Mouse (Mus musculus) spleen, postnatal 10 days (tissue): Measurements from ENCODE around the gene Dkkl1.

ENCODE experiments used
- DNase-seq, 2 experiments: peaks; one replicate each; pipeline ENCODE4 v3.0.0; 2021 to 2022; ENCODE audit warnings: low spot score in 2 of 2

The Dkkl1 gene

DNA sequence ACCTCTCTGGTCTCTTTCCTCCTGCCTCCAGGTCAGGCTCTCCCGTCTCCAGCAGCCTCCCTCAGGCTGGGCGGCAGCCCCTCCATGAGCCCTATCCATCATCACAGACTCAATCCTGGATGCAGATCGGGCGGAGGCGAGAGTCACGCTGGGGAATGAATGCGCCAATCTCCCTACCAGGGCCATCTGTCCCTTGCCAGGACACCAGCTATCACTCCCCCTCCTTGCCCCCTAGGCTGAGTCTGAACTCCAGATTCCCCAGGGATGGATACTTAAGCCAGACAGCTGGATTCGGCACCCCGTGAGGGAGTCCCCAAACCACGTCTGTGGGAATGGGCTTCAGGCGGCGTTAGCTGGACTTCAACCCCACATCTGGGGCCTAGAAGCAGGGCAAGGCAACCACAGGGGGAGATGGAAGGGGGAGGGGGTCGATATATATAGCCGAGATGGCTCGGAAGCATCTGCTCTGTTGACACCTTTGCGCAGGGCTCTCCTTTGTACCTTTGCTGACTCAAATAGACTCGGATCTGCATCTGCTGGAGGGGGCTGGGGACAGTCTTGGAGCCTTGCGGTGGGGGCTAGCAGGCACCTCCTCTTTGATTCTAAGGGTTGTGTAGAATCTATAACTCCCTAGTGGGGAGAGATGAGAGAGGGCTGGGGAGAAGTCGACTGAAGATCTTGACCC, 44.0 kb downstream of the Dkkl1 start:
- DNase-seq = no peak

DNA sequence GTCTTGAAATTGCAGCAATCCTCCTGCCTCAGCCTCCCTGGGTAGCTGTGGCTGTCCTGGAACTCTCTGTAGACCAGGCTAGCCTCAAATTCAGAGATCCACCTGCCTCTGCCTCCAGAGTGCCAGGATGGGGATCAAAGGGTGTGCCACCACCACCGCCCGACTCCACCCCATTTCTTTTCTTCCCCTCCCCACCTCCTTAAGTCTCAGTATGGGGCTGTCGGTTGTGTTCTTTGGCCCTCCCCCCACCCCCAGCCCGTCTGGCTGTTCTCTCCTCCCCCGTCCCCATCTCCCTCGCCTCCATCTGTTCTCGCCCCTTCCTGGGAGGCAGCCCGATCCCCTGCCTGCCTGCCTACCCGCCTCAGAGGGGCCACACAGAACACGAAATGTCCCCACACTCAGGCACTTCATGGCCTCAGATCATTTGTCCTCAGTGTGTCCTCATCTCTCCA, 45.0 kb downstream of the Dkkl1 start:
- no peak for DNase-seq

DNA sequence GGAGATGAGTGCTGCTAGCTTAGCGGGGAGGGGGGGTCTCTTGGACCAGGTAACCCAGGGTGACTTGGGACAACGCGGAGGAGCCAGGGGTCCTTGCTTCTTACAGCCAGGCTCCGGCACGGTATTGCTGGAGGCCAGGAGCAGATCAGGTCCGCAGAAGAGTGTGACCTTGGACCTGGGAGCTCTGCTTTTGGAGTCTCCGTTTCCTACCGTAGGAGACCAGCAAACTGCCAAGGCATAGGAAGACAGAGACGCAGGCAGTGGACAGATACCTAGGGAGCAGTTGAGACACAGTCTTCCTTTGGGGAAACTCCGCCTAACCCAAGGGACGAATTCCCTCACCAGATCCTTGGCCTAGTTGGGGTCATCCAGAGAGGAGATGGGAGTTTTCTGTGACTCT, 46.2 kb downstream of the Dkkl1 start:
- DNase-seq = no peak

DNA sequence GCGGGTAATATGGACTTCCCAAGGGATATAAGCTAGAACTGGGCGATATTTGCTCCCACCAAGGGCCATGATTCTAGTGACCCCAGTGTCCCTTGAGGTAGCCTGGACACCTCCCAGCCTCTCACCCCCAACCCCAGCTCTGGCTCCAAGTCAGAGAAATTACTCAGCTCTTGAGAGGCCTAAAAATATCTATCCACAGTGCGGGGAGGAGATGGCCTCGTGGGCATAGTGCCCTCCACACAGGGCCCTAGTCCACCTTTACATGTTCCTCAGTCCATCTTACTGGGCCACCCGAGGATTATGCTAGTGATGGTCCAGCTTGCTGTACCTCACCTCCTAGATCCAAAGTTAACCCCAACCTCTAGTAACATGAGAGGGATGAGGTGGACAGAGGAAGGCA, 47.1 kb downstream of the Dkkl1 start:
- DNase-seq = no peak

DNA sequence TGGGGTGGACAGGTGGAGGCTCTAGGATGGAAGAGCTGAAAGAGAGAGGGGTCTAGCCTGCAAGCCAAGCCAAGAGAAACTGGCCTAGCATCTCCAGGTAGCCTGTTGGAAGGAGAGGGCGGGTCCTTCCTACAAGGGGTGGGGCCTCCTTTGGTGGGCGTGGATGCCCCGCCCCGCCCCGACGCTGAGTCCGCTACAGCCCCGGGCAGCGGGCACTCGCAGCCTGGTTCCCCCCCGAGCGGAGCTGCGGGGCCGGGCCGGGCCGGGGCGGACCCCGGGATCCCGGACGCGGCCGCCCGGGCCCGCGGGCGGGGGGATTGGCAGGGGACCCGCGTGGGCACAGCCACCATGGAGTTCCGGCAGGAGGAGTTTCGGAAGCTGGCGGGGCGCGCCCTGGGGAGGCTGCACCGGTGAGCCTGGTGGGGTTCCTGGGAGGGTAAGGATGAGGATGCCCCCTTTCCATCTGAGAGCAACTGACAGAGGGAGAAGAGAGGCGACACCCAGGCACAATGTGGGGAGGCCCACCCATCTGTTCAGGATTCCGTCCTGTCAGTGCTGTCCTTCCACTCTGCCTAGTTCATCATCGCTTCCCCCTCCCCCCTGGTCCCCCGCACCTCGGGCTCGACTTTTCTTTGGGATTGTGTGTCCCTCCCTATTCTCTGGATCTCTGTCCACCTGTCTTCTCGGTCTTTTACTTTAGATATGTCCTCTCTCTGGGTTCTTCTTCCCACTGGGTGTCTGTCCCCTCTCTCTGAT, 48.0 kb downstream of the Dkkl1 start, which contains the start of gene Slc17a7:
Gene Slc17a7, plus strand, starts transcription at position 215 of the 756 bp plus-strand sequence.
- peak in 1 of 2 experiments; percentile 46 for DNase-seq

DNA sequence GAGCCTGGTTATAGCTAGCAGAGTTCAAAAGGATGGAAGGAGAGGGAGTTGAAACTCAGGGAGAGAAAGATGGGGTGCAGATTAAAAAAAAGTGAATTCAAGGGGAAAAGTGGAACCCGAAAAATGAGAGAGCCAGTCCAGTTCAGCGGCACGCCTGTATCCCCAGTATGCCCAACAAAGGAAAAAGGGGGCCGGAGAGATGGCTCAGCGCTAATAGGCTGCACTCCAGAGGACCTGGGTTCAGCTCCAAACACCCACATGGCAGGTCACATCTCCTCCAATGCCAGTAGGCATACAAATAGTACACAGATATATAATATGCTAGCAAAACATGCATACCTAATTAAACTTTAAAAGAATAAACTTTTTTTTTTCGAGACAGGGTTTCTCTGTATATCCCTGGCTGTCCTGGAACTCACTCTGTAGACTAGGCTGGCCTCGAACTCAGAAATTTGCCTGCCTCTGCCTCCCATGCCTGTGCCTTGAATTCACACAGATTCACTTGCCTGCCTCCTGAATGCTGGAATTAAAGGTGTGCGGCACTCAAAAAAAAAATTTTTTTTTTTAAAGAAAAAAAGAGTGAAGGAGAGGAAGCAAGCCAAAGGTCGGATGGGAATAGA, 48.8 kb downstream of the Dkkl1 start:
- no peak for DNase-seq

DNA sequence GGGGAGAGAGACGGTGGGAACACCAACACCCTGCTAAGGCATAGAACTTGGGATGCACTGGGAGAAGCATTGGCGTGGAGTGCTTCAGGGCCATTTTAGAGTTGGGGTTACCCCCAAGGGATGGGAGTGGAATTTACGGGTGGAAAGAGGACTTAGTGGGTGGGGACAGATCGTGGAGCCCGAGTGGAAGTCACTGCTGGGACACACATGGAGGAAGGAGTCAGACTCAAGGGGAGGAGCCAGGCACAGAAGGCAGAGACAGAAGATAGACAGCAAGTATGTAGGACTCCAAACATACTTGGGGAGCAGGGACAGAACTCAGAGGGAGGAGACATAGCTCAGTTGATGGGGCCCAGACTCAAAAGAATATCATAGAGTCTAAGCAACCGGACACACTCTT, 49.4 kb downstream of the Dkkl1 start:
- DNase-seq = no peak

DNA sequence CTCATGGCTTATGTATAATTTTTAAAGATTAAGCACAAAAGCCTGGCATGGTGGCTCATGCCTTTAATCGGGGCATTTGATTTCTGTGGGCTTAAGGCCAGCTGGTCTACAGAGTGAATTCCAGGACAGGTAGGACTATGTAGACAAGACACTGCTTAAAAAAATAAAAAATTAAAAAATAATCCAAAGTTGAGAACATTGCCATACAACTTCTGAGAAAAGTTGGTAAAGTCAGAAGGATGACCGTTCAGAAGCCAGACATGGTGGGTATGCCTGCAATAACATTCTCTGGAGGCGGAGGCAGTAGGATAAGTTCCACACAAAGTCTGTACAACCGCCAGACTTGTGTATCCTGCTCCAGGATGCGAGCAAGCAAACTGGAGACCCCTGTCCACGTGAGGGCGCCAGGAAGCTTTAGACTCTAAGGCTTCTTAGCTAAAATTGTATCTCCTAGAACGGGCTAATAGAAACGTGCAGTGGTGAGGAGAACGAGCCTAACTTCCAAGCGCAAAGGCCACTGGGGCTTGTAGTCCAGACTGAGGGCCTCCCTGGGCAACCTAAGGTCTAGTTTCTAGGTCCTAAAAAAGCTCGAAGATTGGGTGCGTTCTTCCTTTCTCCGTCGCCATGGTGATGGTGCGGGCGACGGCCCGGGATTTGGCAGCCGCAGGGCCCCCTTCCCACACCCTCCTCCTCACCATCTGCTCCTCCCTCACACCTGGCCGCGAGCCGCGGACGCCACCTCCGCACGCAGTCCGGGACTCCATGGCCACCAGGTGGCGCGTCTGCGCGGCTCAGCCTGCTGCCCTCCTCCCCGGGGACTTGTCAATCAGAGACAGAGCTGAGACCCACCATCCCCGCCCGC, 50.1 kb downstream of the Dkkl1 start:
- DNase-seq = peak; percentile 85 to 91

DNA sequence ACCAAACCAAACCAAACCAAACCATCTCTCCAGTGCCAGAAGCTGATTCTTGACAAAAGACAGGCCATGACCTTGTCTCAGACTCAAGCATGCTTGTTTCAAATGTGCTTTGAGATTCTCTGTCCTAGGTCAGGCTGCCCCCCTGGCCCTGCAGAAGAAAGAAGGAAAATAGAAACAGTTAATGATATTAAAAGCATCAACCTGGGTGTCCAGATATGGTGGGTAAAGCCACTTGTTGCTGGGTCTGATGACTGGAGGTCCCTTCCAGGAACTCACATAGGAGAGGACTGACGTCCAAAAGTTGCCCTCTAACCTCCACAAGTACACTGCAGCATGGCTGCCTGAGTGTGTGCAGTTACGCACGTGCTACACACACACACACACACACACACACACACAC, 51.1 kb downstream of the Dkkl1 start:
- no peak for DNase-seq

DNA sequence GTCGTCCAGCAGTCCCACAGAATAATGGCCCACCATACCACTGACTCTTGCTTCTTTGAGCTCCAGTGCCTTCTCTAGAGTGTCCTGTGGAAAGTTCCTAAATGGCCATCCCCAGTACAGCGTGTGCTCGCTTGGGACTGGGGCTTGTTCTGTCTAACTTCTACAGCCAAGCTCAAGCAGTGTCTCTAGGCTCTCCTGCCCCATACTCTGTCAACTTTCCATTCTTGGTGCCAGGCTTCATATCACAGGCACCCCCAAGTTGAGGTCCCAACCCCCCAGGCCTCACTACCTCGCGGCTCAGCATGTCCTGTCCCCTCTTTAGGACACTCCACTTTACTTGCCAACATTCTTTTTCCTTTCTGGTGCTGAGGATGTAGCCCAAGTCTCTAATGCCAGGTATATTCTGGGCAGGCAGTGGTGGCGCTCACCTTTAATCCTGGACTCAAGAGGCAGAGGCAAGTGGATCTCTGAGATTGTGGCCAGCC, 51.6 kb downstream of the Dkkl1 start:
- no peak for DNase-seq

DNA sequence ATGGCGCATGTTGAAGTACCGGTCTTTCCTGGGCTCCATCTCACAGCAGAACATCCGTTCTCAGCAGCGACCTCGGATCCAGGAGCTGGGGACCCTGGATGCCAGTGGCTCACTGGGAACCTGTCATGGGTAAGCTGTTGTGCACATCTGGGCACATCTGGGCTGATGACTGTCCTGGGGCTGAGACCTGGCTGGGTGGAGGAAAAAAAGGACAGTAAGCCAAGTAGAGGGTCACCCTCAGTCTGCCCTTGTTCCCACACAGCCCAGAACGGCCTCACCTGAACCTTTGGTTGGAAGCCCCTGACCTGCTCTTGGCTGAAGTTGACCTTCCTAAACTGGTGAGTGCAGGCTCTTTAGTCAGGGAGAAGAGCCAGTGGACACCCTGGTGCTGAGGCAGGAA, 53.0 kb downstream of the Dkkl1 start:
- no peak for DNase-seq
